Mouse (Mus musculus): ENCODE data around the gene Gm37240. TPM values are rescaled to one million over a fixed set of nuclear protein-coding genes. Genes with fewer than 3 reads are reported as not detected.

Gene Gm37240
- polyA plus RNA-seq, 1 experiment from 2014 or later = 18.1 TPM

DNA sequence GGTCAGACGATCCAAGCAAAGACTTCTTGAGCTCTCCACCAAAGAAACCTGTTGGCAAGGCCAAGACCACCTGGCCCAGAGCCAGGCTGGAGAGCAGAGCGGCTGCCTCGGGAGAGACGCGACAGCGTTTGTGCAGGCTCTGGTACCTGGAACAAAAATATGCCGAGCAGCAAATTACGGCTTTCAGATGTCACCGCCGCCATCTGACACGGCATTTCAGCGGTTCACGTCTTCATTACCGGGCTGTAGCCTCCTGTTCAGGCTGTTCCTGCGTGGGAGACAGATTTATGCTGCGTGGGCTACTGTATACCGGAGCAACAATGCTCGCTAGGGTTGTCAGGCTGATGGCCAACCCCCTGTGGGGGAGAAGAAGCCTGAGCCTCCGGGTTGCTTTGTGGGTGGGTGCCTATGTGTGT, 700.6 kb downstream of the Gm37240 start:
- no peak overlapping the region for H3K9ac ChIP-seq (ENCODE audit: low read length)
- no peaks in the 10 kb centered on the region for H3K27me3 ChIP-seq (ENCODE audit: control insufficient read depth, insufficient read depth, low read length)
- no peaks in the 10 kb centered on the region for H3K36me3 ChIP-seq (ENCODE audit: control insufficient read depth, insufficient read depth, low read length)
- TF ChIP-seq EP300 (optimal IDR thresholded peaks at IDR 0.05) = no peak
- TF ChIP-seq CTCF (IDR thresholded peaks at IDR 0.05; ENCODE audit: low read depth) = no peak
- H3K4me1 ChIP-seq (replicated peaks; ENCODE audit: control insufficient read depth, insufficient read depth) = no peaks in the 10 kb centered on the region
- no peak overlapping the region for H3K27ac ChIP-seq (replicated peaks)
- 40% methylated on average over 19 of the region's 19 CpGs for WGBS
- H3K9me3 ChIP-seq (ENCODE audit: control insufficient read depth, low read length) = no peaks in the 10 kb centered on the region
- peak overlapping the region; percentile 42 for H3K4me2 ChIP-seq (replicated peaks; ENCODE audit: low read depth)
- ATAC-seq (ENCODE audit: low FRiP score, low TSS enrichment) = no peak
- no peak for DNase-seq (ENCODE audit: low spot score)
- H3K4me3 ChIP-seq (ENCODE audit: low read depth, low read length) = no peak overlapping the region

DNA sequence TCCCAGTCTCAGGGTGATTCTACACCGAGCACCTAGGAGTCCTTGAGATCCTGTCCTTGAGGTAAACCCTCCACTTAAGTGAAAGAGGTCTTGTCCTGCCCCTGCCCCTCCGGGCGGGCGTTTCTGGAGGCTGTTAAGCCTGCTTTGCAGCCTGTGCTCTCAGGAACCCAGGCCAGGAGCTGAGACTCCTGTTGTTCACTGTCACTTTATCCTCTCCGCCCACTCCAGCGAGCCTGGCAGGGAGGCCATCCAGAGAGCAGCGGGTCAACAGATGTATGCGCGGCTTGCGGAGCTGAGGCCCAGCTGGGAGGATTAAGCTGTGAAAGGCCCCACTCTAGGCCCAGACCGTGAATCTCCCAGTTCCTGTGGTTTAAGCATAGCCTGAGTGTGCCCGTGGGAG, 701.5 kb downstream of the Gm37240 start:
- 37% methylated on average over 12 of the region's 12 CpGs for WGBS
- H3K4me1 ChIP-seq (replicated peaks; ENCODE audit: control insufficient read depth, insufficient read depth) = no peaks in the 10 kb centered on the region
- no peaks in the 10 kb centered on the region for H3K9me3 ChIP-seq (ENCODE audit: control insufficient read depth, low read length)
- no peaks in the 10 kb centered on the region for H3K27me3 ChIP-seq (ENCODE audit: control insufficient read depth, insufficient read depth, low read length)
- H3K4me3 ChIP-seq (ENCODE audit: low read depth, low read length) = no peak overlapping the region
- DNase-seq (ENCODE audit: low spot score) (peak; percentile 27), ATAC-seq (ENCODE audit: low FRiP score, low TSS enrichment) (no peak)
- H3K36me3 ChIP-seq (ENCODE audit: control insufficient read depth, insufficient read depth, low read length) = no peaks in the 10 kb centered on the region
- H3K4me2 ChIP-seq (replicated peaks; ENCODE audit: low read depth) = no peak overlapping the region
- H3K9ac ChIP-seq (ENCODE audit: low read length) = no peak overlapping the region
- no peak overlapping the region for H3K27ac ChIP-seq (replicated peaks)
- TF ChIP-seq CTCF (IDR thresholded peaks at IDR 0.05; ENCODE audit: low read depth) (no peak), EP300 (optimal IDR thresholded peaks at IDR 0.05) (no peak)

GRCm38 (mm10) chr3:85184916-85185315, 702.4 kb downstream of the Gm37240 start:
- H3K27ac ChIP-seq (replicated peaks) = no peak overlapping the region
- no peak for DNase-seq (ENCODE audit: low spot score)
- TF ChIP-seq EP300 (optimal IDR thresholded peaks at IDR 0.05) (no peak), CTCF (IDR thresholded peaks at IDR 0.05; ENCODE audit: low read depth) (no peak)
- no peaks in the 10 kb centered on the region for H3K9me3 ChIP-seq (ENCODE audit: control insufficient read depth, low read length)
- WGBS = 58% methylated on average over 11 of the region's 11 CpGs
- no peak overlapping the region for H3K4me2 ChIP-seq (replicated peaks; ENCODE audit: low read depth)
- no peak overlapping the region for H3K9ac ChIP-seq (ENCODE audit: low read length)
- no peaks in the 10 kb centered on the region for H3K27me3 ChIP-seq (ENCODE audit: control insufficient read depth, insufficient read depth, low read length)
- H3K36me3 ChIP-seq (ENCODE audit: control insufficient read depth, insufficient read depth, low read length) = no peaks in the 10 kb centered on the region
- ATAC-seq (ENCODE audit: low FRiP score, low TSS enrichment) = no peak
- no peak overlapping the region for H3K4me3 ChIP-seq (ENCODE audit: low read depth, low read length)
- no peaks in the 10 kb centered on the region for H3K4me1 ChIP-seq (replicated peaks; ENCODE audit: control insufficient read depth, insufficient read depth)

DNA sequence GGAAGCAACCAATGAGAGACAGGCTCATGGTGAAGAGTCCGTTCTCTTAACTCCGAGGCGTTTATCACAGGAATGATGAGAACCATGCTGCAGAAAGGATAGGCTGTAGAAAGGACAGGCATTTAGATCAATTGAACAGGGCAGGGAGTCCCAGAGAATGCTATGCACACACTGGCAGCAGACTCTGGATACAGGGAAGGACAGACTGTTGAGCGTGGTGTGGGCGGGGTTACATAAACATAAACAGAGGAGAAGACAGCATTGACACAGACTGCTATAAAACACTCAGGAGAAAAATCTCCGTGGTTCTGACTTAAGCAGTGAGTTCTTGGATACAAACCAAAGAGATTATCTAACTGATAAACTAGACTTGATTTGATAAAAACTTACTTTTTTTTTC, 703.2 kb downstream of the Gm37240 start:
- no peak overlapping the region for H3K4me2 ChIP-seq (replicated peaks; ENCODE audit: low read depth)
- no peak for ATAC-seq (ENCODE audit: low FRiP score, low TSS enrichment)
- DNase-seq (ENCODE audit: low spot score) = no peak
- 27% methylated on average over 6 of the region's 6 CpGs for WGBS
- no peak overlapping the region for H3K9ac ChIP-seq (ENCODE audit: low read length)
- no peaks in the 10 kb centered on the region for H3K4me1 ChIP-seq (replicated peaks; ENCODE audit: control insufficient read depth, insufficient read depth)
- no peaks in the 10 kb centered on the region for H3K27me3 ChIP-seq (ENCODE audit: control insufficient read depth, insufficient read depth, low read length)
- H3K36me3 ChIP-seq (ENCODE audit: control insufficient read depth, insufficient read depth, low read length) = no peaks in the 10 kb centered on the region
- no peaks in the 10 kb centered on the region for H3K9me3 ChIP-seq (ENCODE audit: control insufficient read depth, low read length)
- no peak overlapping the region for H3K4me3 ChIP-seq (ENCODE audit: low read depth, low read length)
- no peak overlapping the region for H3K27ac ChIP-seq (replicated peaks)
- TF ChIP-seq EP300 (optimal IDR thresholded peaks at IDR 0.05) = no peak
- TF ChIP-seq CTCF (IDR thresholded peaks at IDR 0.05; ENCODE audit: low read depth) = no peak

DNA sequence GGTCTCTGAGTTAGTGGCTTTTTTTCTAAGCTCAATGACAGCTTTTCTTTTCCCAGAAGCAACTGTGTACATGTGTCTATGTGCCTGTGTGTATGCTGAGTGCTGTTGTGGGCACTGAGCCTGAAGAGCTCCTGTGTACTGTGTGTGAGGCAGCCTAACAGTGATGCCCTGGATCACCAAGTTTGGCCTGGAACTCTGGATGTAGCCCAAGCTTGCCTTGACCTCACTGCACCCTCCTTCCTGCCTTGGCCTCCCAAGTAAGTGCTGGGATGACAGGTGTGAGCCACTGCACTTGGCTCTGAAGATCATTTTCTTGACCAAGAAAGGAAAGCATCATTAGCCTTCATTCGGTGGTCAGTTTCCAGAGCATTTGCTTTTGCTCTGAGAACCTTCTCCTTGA, 710.6 kb downstream of the Gm37240 start:
- 91% methylated on average over 1 of the region's 1 CpGs for WGBS
- Histone ChIP-seq H3K27ac (replicated peaks) (no peak overlapping the region), H3K9me3 (ENCODE audit: control insufficient read depth, low read length) (no peaks in the 10 kb centered on the region), H3K4me1 (replicated peaks; ENCODE audit: control insufficient read depth, insufficient read depth) (no peaks in the 10 kb centered on the region), H3K9ac (ENCODE audit: low read length) (no peak overlapping the region), H3K27me3 (ENCODE audit: control insufficient read depth, insufficient read depth, low read length) (no peaks in the 10 kb centered on the region), H3K36me3 (ENCODE audit: control insufficient read depth, insufficient read depth, low read length) (no peaks in the 10 kb centered on the region), H3K4me2 (replicated peaks; ENCODE audit: low read depth) (no peak overlapping the region), H3K4me3 (ENCODE audit: low read depth, low read length) (no peak overlapping the region)
- ATAC-seq (ENCODE audit: low FRiP score, low TSS enrichment) = no peak
- TF ChIP-seq EP300 (optimal IDR thresholded peaks at IDR 0.05) (no peak), CTCF (IDR thresholded peaks at IDR 0.05; ENCODE audit: low read depth) (no peak)
- no peak for DNase-seq (ENCODE audit: low spot score)

DNA sequence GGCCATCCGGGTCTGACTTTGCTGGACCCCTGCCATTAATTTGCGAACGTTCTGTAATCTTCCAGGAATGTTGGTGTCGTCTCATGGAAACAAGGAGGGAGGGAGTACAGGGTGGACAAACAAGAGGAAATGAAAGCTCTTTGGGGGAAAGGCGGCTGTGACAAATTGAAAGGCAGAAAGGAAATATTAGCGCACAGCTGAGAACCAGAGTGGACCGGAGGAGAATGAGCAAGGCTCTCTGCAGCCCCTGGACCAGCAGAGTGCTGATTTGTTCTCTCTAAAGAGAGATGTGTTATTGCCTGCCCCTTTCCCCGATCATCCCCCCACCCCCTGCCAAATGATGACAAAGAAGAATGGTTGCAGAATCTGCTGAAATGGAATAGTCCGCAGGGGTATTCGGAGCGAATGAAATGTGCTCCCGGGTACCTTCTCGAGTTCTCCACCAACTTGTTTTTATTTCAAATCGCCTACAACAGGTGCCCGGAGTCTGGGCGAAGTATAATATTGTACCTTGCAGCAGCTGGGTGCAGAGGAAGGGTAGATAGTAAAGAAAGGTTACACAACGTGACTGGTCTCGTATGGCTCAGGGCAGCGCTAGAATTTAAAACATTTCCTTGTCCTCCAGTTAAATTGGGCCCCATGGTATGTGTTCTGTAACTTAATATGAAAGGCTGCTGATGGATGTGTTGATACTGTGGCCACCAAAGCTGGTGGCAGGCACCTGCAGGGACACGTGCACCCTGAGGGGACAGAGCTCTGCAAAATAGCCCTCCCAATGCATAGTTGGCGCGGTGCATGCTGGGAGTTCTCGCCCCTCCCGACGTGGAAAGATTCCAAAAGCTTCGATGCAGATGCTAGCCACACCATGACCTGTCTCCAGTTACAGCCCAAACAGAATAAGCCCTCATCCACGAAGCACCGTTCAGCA, 712.5 kb downstream of the Gm37240 start:
- Histone ChIP-seq H3K27me3 (ENCODE audit: control insufficient read depth, insufficient read depth, low read length) (no peaks in the 10 kb centered on the region), H3K9me3 (ENCODE audit: control insufficient read depth, low read length) (no peaks in the 10 kb centered on the region), H3K4me3 (ENCODE audit: low read depth, low read length) (no peak overlapping the region), H3K27ac (replicated peaks) (no peak overlapping the region), H3K9ac (ENCODE audit: low read length) (no peak overlapping the region), H3K4me2 (replicated peaks; ENCODE audit: low read depth) (peak overlapping the region; percentile 23), H3K36me3 (ENCODE audit: control insufficient read depth, insufficient read depth, low read length) (no peaks in the 10 kb centered on the region), H3K4me1 (replicated peaks; ENCODE audit: control insufficient read depth, insufficient read depth) (no peaks in the 10 kb centered on the region)
- TF ChIP-seq CTCF (IDR thresholded peaks at IDR 0.05; ENCODE audit: low read depth) (no peak), EP300 (optimal IDR thresholded peaks at IDR 0.05) (no peak)
- 45% methylated on average over 28 of the region's 28 CpGs for WGBS
- DNase-seq (ENCODE audit: low spot score) (no peak), ATAC-seq (ENCODE audit: low FRiP score, low TSS enrichment) (peak; percentile 45; the same call in 1 of the 2 replicates)
